Mouse (Mus musculus) liver, embryonic 14.5 days (tissue): ENCODE measurements around the gene Sarnp.

ENCODE experiments used
- CTCF ChIP-seq: IDR thresholded peaks from 2 replicates; pipeline ENCODE4 v1.5.1; 2016; ENCODE audit warnings: antibody characterized with exemption, low read depth, control low read depth
- EP300 ChIP-seq: IDR thresholded peaks from 2 replicates; pipeline ENCODE4 v1.6.1; 2016; ENCODE audit warnings: antibody characterized with exemption, low read depth

GRCm38 (mm10) chr10:128920736-128921161 is 103.6 kb downstream of the Sarnp start:
- TF ChIP-seq CTCF (no peak), EP300 (no peak)
